Mouse (Mus musculus): ENCODE results near the gene Actn4. TPM values are rescaled to one million over a fixed set of nuclear protein-coding genes. Genes with fewer than 3 reads are reported as not detected.

The Actn4 gene
- polyA plus RNA-seq, 1 experiment = 340 TPM

DNA sequence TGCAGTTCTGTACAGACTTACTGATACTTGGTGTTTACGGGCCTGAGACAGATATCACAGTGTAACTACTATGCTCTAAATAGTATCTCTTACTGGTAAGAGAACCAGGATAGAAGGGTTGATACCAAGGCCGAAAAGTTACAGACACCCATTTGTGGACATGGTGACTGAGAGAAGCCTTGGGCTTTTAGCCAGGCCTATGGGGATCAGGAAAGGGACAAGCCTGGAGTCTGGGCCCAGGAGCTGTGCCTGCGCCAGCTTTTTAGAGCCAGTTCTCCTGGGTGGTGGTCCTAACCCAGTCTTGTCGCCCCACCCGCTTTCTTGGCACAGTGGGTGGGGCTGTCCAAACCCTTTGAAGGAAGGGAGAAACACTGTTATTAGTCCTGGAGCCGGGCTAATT lies 60.0 kb downstream of the Actn4 start:
- DNase-seq = no peak
- Histone ChIP-seq H3K36me3 (ENCODE audit: control insufficient read depth, insufficient read depth, low read length) (peaks cover 24% of the 10 kb centered on the region), H3K27ac (ENCODE audit: insufficient read depth, low read depth, low read length) (no peak overlapping the region), H3K4me1 (ENCODE audit: control insufficient read depth, insufficient read depth, low read length) (no peaks in the 10 kb centered on the region), H3K4me3 (ENCODE audit: insufficient read depth, low read depth, low read length) (no peak overlapping the region), H3K27me3 (replicated peaks; ENCODE audit: control insufficient read depth, insufficient read depth, low read length) (no peaks in the 10 kb centered on the region)
- 89% methylated on average over 6 of the region's 6 CpGs for WGBS
- TF ChIP-seq POLR2A (IDR thresholded peaks at IDR 0.05; ENCODE audit: low read depth, low read length) = no peak
- TF ChIP-seq CTCF (conservative IDR thresholded peaks at IDR 0.05; ENCODE audit: insufficient read depth, insufficient read length, low read depth, low read length) = no peak

DNA sequence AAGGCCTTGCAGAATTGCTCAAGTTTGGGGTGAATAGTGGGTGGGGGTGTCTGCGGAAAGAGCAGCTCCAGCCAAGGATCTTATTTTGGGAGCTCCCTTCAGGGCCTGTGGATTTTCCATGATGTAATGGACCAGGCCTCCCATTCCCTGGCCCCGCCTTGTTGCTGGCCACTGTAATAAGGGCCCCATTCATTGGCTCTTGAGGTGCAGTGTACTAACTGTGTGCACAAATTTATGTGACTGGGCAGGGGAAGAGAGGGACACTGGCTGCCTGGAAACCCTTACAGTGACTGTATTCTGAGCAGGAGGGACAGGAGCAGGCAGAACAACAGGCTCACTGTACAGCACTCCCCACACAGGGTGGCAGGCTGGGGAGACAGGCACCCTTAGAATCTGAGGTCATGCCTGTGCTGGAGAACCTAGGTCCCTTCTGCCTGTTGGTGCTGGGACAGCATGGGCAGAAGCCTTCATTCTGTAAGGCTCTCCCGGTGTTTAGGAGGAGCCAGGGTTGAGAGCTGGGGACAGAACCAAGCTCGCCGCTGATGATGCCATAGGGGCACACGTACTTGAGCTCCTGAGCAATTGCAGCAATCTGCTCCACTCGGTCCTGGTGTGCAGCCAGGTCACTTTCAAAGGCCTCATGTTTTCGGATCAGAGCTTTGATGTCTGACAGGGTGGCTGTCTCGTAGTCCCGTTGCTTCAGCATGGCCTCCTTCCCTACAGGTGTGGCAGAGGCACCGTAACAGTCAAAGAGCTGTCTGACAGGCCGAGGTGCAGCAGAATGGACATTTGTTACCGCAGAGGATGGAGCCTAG lies 60.6 kb downstream of the Actn4 start:
- DNase-seq = peak; percentile 63
- peak overlapping the region; percentile 50 for H3K27ac ChIP-seq (ENCODE audit: insufficient read depth, low read depth, low read length)
- TF ChIP-seq POLR2A (IDR thresholded peaks at IDR 0.05; ENCODE audit: low read depth, low read length) = no peak
- no peak for TF ChIP-seq CTCF (conservative IDR thresholded peaks at IDR 0.05; ENCODE audit: insufficient read depth, insufficient read length, low read depth, low read length)
- H3K27me3 ChIP-seq (replicated peaks; ENCODE audit: control insufficient read depth, insufficient read depth, low read length) = no peaks in the 10 kb centered on the region
- H3K36me3 ChIP-seq (ENCODE audit: control insufficient read depth, insufficient read depth, low read length) = peaks cover 24% of the 10 kb centered on the region
- H3K4me3 ChIP-seq (ENCODE audit: insufficient read depth, low read depth, low read length) = no peak overlapping the region
- whole genome bisulfite sequencing = 84% methylated on average over 13 of the region's 13 CpGs
- no peaks in the 10 kb centered on the region for H3K4me1 ChIP-seq (ENCODE audit: control insufficient read depth, insufficient read depth, low read length)

DNA sequence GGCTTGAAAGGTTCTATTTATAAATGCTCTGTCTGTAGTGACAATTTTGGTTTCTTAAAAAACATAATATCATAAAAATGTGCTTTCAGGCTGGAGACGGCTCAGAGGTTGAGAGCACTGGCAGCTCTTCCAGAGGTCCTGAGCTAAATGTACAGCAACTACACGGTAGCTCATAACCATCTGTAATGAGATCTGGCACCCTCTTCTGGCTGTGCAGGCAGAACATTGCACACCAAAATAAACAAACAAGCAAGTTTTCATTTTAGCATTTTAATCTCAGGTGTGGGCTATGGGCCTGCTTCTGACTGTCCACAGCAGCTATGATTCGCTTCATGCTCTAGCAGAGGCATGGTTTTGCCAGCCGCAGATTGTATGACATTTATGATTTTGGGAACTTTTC lies 62.2 kb downstream of the Actn4 start:
- Histone ChIP-seq H3K4me1 (ENCODE audit: control insufficient read depth, insufficient read depth, low read length) (no peaks in the 10 kb centered on the region), H3K36me3 (ENCODE audit: control insufficient read depth, insufficient read depth, low read length) (peaks cover 21% of the 10 kb centered on the region), H3K4me3 (ENCODE audit: insufficient read depth, low read depth, low read length) (no peak overlapping the region), H3K27ac (ENCODE audit: insufficient read depth, low read depth, low read length) (no peak overlapping the region), H3K27me3 (replicated peaks; ENCODE audit: control insufficient read depth, insufficient read depth, low read length) (no peaks in the 10 kb centered on the region)
- WGBS = 58% methylated on average over 4 of the region's 4 CpGs
- TF ChIP-seq POLR2A (IDR thresholded peaks at IDR 0.05; ENCODE audit: low read depth, low read length) (no peak), CTCF (conservative IDR thresholded peaks at IDR 0.05; ENCODE audit: insufficient read depth, insufficient read length, low read depth, low read length) (no peak)
- no peak for DNase-seq

DNA sequence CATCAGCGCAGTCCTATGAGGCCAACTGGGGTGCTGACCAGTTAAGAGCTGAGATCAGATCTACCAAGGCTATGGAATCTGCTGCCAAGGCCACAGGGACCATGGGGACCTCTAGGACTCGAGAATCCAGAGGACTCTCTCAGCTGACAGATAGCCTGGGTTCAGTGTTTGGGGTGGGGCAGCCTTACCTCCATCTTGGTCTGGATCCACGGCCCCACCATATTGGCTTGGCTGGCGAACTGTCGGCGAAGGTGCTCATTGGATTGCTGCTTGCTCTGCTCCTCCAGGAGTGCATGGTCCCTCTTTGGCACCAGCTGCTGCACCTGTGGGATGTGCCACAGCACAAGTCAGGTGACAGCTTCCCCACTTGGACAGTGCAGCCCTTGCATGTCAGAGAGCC lies 64.5 kb downstream of the Actn4 start:
- Histone ChIP-seq H3K4me3 (ENCODE audit: insufficient read depth, low read depth, low read length) (no peak overlapping the region), H3K27ac (ENCODE audit: insufficient read depth, low read depth, low read length) (no peak overlapping the region), H3K36me3 (ENCODE audit: control insufficient read depth, insufficient read depth, low read length) (peaks cover 11% of the 10 kb centered on the region; the same call in 1 of the 2 replicates), H3K27me3 (replicated peaks; ENCODE audit: control insufficient read depth, insufficient read depth, low read length) (no peaks in the 10 kb centered on the region), H3K4me1 (ENCODE audit: control insufficient read depth, insufficient read depth, low read length) (no peaks in the 10 kb centered on the region)
- no peak for TF ChIP-seq POLR2A (IDR thresholded peaks at IDR 0.05; ENCODE audit: low read depth, low read length)
- TF ChIP-seq CTCF (conservative IDR thresholded peaks at IDR 0.05; ENCODE audit: insufficient read depth, insufficient read length, low read depth, low read length) = no peak
- DNase-seq = no peak
- WGBS = 97% methylated on average over 6 of the region's 6 CpGs

DNA sequence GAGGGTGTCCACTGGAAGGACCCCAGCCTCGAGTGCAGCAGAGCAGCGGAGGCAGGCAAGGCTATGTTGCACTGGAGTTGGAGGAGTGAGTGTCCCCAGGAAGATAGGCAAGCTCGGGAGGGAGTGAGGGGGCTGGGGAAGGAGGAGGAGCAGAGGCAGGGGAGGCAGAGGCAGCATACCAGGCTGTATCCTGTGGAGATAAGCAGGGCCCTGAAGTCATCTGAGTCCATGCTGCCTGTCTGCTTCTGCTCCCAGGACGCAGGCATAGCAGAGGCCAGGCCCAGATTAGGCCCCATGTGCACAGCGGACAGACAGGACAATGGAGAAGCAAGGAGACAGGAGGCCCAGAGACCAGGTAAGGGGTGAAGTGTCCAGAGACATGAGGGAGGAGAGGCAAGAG lies 67.2 kb downstream of the Actn4 start:
- Histone ChIP-seq H3K27ac (ENCODE audit: insufficient read depth, low read depth, low read length) (no peak overlapping the region), H3K4me1 (ENCODE audit: control insufficient read depth, insufficient read depth, low read length) (no peaks in the 10 kb centered on the region), H3K36me3 (ENCODE audit: control insufficient read depth, insufficient read depth, low read length) (peaks cover 6% of the 10 kb centered on the region; the same call in 1 of the 2 replicates), H3K4me3 (ENCODE audit: insufficient read depth, low read depth, low read length) (no peak overlapping the region), H3K27me3 (replicated peaks; ENCODE audit: control insufficient read depth, insufficient read depth, low read length) (no peaks in the 10 kb centered on the region)
- no peak for DNase-seq
- WGBS = 61% methylated on average over 5 of the region's 5 CpGs
- TF ChIP-seq POLR2A (IDR thresholded peaks at IDR 0.05; ENCODE audit: low read depth, low read length) (no peak), CTCF (conservative IDR thresholded peaks at IDR 0.05; ENCODE audit: insufficient read depth, insufficient read length, low read depth, low read length) (no peak)

DNA sequence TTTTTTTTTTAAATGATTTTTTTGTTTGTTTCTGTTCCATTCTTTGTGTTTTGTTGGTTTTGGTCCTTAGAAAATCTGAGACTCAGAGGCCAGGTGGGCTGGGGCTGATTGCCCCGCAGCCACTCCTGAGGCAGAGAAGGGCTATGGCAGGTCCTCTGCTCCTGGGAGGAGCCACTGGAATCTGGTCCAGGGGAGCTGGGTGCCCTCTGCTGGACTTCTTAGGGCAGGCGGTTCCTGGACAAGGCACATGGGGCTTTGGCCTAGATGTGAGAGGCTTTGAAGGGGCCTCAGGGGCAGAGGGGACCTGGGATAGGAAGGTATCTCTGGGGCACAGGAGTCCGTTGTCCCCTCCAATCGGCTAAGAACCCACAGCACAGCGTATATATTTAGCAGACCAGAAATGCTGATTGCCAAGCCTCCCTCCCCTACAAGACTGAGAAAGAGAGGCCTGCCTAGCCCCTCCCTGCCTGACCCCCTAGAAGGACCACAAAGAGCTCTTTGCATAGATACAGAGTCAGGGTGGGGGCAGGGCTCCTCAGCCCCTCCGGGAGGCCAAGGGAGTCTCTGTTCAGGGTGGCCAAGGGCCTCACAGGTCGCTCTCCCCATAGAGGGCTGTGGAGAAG lies 68.4 kb downstream of the Actn4 start:
- H3K27me3 ChIP-seq (replicated peaks; ENCODE audit: control insufficient read depth, insufficient read depth, low read length) = no peaks in the 10 kb centered on the region
- H3K27ac ChIP-seq (ENCODE audit: insufficient read depth, low read depth, low read length) = no peak overlapping the region
- TF ChIP-seq POLR2A (IDR thresholded peaks at IDR 0.05; ENCODE audit: low read depth, low read length) (no peak), CTCF (conservative IDR thresholded peaks at IDR 0.05; ENCODE audit: insufficient read depth, insufficient read length, low read depth, low read length) (peak; percentile 63)
- peaks cover 5% of the 10 kb centered on the region; the same call in 1 of the 2 replicates for H3K36me3 ChIP-seq (ENCODE audit: control insufficient read depth, insufficient read depth, low read length)
- 53% methylated on average over 7 of the region's 7 CpGs for WGBS
- no peaks in the 10 kb centered on the region for H3K4me1 ChIP-seq (ENCODE audit: control insufficient read depth, insufficient read depth, low read length)
- peak; percentile 65 for DNase-seq
- H3K4me3 ChIP-seq (ENCODE audit: insufficient read depth, low read depth, low read length) = no peak overlapping the region

DNA sequence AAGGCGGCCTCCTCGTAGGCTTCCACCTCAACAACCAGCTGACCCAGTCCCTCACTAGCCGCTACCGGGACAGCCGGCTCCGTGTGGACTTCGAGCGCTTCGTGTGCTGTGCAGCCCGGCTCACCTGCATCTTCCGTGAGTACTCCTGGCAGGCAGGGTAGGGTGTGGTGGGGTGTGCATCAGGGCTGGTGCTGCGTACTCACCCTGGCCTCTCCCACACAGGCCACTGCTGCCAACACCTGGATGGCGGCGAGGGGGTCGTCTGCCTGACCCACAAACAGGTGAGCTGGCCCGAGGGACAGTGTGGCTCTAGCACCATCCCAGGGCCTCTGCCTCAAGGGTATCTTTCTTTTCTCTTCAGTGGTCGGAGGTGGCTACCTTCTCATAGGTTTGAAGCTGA lies 69.5 kb downstream of the Actn4 start:
- Histone ChIP-seq H3K4me1 (ENCODE audit: control insufficient read depth, insufficient read depth, low read length) (no peaks in the 10 kb centered on the region), H3K27me3 (replicated peaks; ENCODE audit: control insufficient read depth, insufficient read depth, low read length) (no peaks in the 10 kb centered on the region), H3K27ac (ENCODE audit: insufficient read depth, low read depth, low read length) (no peak overlapping the region), H3K36me3 (ENCODE audit: control insufficient read depth, insufficient read depth, low read length) (peaks cover 3% of the 10 kb centered on the region; the same call in 1 of the 2 replicates), H3K4me3 (ENCODE audit: insufficient read depth, low read depth, low read length) (no peak overlapping the region)
- no peak for TF ChIP-seq CTCF (conservative IDR thresholded peaks at IDR 0.05; ENCODE audit: insufficient read depth, insufficient read length, low read depth, low read length)
- TF ChIP-seq POLR2A (IDR thresholded peaks at IDR 0.05; ENCODE audit: low read depth, low read length) = no peak
- WGBS = 86% methylated on average over 17 of the region's 17 CpGs
- DNase-seq = no peak
